Comparison of ENCODE assay signal across 8 mouse cellular contexts in the genomic region with DNA sequence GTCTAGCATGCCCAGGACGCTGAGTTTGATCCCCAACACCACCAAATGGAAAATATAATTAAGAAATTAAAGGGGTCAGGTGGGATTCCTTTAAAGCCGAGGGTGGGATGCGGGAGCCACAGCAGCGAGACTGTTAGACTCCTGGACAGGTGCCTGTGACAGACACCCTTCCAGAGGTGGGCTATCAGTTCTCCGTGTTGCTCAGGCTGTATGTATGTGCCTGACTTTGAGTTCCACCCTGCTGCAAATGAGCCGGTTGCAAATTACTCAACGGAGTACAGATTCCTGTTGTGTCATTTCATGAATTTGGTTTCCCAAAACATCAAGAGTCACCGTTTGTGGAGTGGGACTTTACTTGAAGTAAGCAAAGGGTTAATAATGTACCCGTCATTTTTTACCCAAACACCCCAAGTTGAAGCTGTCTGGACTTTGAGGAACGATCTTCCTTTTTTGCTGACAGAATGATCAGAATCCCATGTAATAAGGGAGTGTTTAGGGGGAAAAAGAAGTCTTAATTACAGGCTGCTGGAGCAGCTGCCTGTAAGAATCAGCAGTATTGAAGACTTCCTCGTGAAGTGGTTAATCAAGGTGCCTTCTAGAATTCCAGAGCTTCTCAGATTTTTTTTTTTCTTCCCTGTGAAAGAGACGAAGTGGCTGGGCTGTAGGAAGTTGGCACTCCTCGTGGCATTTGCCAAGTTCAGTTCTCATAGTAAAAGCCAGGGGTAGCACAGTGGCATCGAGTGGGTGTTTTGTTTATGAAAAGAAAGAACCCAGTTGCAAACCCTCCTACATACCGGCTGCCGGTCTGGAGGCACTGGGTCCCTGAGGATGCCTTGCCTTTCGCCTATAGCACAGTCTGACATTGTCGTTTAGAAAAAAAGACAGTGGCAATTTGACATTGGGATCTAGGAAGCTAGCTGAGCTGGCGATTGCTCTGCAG. TPM values are rescaled to one million over a fixed set of nuclear protein-coding genes. Genes with fewer than 3 reads are reported as not detected.
DNase-seq lines count a peak whose midpoint lies in the region; ATAC-seq and TF ChIP-seq lines count a peak whose summit lies in the region.

No protein-coding gene starts in this region.

- peak overlapping the region; percentile 89; the same call in 1 of the 2 replicates for H3K9ac ChIP-seq in kidney, embryonic 14.5 days (ENCODE audit: low read depth, low read length)
- H3K9ac ChIP-seq in liver, postnatal 0 days (replicated peaks), result peak overlapping the region; percentile 95

- no peak for ATAC-seq in kidney, embryonic 14.5 days (ENCODE audit: low FRiP score, low TSS enrichment)
- ATAC-seq in liver, postnatal 0 days, result no peak
- no peak for ATAC-seq in inflammation-experienced regulatory T-cells, adult 6 months

- DNase-seq in kidney, postnatal 10 days, result no peak
- DNase-seq in c-Kit-positive CD71-positive TER-119-positive erythroid progenitor cells, embryonic 14.5 days (ENCODE audit: low spot score), result peak; percentile 40
- no peak for DNase-seq in hindbrain, embryonic 10.5 days (ENCODE audit: low spot score)
- no peak for DNase-seq in liver, postnatal 0 days
- DNase-seq in thymus, postnatal 25 days, result no peak
- DNase-seq in right cerebral cortex, postnatal 14 days, result no peak

- peak overlapping the region; percentile 53 for H3K4me2 ChIP-seq in kidney, embryonic 14.5 days (replicated peaks; ENCODE audit: low read depth, low read length)
- H3K4me2 ChIP-seq in liver, postnatal 0 days (ENCODE audit: low read depth, low read length), result peak overlapping the region; percentile 75

- peak overlapping the region; percentile 93 for H3K4me3 ChIP-seq in kidney, embryonic 14.5 days (ENCODE audit: low read length)
- H3K4me3 ChIP-seq in hindbrain, embryonic 10.5 days, result peak overlapping the region; percentile 89
- H3K4me3 ChIP-seq in liver, postnatal 0 days (ENCODE audit: low read depth, low read length), result peak overlapping the region; percentile 86

- H3K36me3 ChIP-seq in kidney, embryonic 14.5 days (ENCODE audit: control insufficient read depth, insufficient read depth, low read length), result no peaks in the 10 kb centered on the region
- H3K36me3 ChIP-seq in hindbrain, embryonic 10.5 days, result no peaks in the 10 kb centered on the region
- H3K36me3 ChIP-seq in liver, postnatal 0 days (replicated peaks; ENCODE audit: insufficient read depth, low read length), result no peaks in the 10 kb centered on the region

- no peak overlapping the region; the same call in 1 of the 2 replicates for H3K27ac ChIP-seq in kidney, embryonic 14.5 days (ENCODE audit: low read depth, low read length)
- H3K27ac ChIP-seq in hindbrain, embryonic 10.5 days, result no peak overlapping the region
- H3K27ac ChIP-seq in liver, postnatal 0 days (ENCODE audit: low read depth), result peak overlapping the region; percentile 87

- H3K27me3 ChIP-seq in kidney, embryonic 14.5 days (ENCODE audit: control insufficient read depth, insufficient read depth, low read length), result no peaks in the 10 kb centered on the region
- no peaks in the 10 kb centered on the region for H3K27me3 ChIP-seq in hindbrain, embryonic 10.5 days (ENCODE audit: insufficient read depth, poor library complexity, severe bottlenecking)
- no peaks in the 10 kb centered on the region; the same call in 1 of the 2 replicates for H3K27me3 ChIP-seq in liver, postnatal 0 days (ENCODE audit: insufficient read depth, low read length)

- 30% methylated on average over 19 of the region's 19 CpGs for WGBS in kidney, embryonic 14.5 days
- 67% methylated on average over 19 of the region's 19 CpGs for WGBS in hindbrain, embryonic 10.5 days
- WGBS in liver, postnatal 0 days (ENCODE audit: insufficient replicate concordance), result 41% methylated on average over 19 of the region's 19 CpGs

- TF ChIP-seq CTCF in liver, postnatal 0 days (IDR thresholded peaks at IDR 0.05; ENCODE audit: low read depth), result no peak

- H3K4me1 ChIP-seq in kidney, embryonic 14.5 days (ENCODE audit: control insufficient read depth, insufficient read depth, low read length), result peaks cover 47% of the 10 kb centered on the region
- peaks cover 29% of the 10 kb centered on the region for H3K4me1 ChIP-seq in hindbrain, embryonic 10.5 days (replicated peaks)
- peaks cover 24% of the 10 kb centered on the region for H3K4me1 ChIP-seq in liver, postnatal 0 days (ENCODE audit: insufficient read depth)

- no peaks in the 10 kb centered on the region for H3K9me3 ChIP-seq in kidney, embryonic 14.5 days (ENCODE audit: control insufficient read depth, low read length)
- H3K9me3 ChIP-seq in hindbrain, embryonic 10.5 days, result no peaks in the 10 kb centered on the region
- no peaks in the 10 kb centered on the region for H3K9me3 ChIP-seq in liver, postnatal 0 days (ENCODE audit: low read length)

- no peak for TF ChIP-seq EP300 in liver, postnatal 0 days (IDR thresholded peaks at IDR 0.05; ENCODE audit: low read depth)

RNA-seq across cellular contexts. Expression of gene Cyth3, which starts 1.4 kb away (rescaled TPM):
- polyA plus RNA-seq in kidney, embryonic 14.5 days (2014; fragmentation: Nextera tagmentation; extraction: Ambion mirVana), result 35.7 and 64.9 TPM in 2 replicates
- 33.6 and 36.4 TPM in 2 replicates for polyA plus RNA-seq in hindbrain, embryonic 10.5 days (2016; fragmentation: Nextera tagmentation; extraction: Ambion mirVana)
- polyA plus RNA-seq in liver, postnatal 0 days (2015; fragmentation: Nextera tagmentation; extraction: Ambion mirVana), result 12.1 and 15.3 TPM in 2 replicates
- polyA plus RNA-seq in inflammation-experienced regulatory T-cells, adult 6 months (2017; shearing (Covaris generic)), result 10 to 100 TPM; 11.4 to 41.0 (median 34.9) TPM
